Mouse (Mus musculus): ENCODE data around the gene Fam117a.

The Fam117a gene

DNA sequence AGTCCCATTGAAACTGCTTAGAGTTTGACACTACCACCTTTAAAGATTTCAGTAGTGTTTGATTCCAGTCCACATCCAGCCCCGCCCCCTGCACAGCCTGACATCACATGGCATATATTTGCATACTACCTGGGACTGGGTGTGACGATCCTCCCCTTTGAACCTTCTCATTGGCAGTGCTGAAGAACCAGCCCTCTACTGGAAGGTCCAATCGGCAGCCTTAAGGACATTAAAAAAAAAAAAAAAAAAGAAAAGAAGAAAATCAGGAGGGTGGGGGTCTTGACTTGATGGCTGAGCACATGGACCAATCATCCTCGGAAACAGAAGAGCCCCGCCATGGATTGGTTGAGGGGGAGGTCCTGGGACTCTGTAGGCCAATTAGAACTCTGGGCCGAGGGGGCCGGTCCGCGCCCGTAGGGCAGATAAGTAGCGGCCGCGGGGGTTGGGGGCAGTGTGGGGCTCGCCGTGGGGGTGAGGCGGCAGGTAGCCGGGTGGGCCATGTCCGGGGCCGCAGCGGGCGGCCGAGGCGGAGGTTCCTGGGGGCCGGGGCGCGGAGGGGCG lies at the start of gene Fam117a:
Gene Fam117a (plus strand): TSS at position 451 of the 561 bp plus-strand sequence.
- peak; percentile 32 for DNase-seq

DNA sequence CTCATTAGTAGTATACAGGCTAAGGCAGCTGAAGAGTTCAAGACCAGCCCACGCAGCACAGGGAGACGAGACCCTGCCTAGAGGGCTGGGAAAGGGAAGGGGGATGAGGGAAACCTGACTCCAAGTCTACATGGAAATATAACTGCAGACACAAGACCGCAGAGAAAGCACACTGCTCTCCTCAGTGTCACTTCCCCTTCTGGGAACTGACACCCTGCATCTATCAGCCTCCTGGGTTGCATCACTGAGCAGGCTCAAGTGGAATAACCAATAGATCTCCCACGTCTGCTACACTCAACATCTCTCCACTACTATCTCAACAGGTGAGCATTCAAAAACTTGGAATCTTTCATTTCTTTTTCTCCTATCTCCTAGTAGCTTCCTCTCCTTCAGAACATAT lies 44.8 kb upstream of the Fam117a start:
- DNase-seq, result no peak

GRCm38 (mm10) chr11:95293017-95293624 lies 43.7 kb upstream of the Fam117a start:
- DNase-seq, result no peak

DNA sequence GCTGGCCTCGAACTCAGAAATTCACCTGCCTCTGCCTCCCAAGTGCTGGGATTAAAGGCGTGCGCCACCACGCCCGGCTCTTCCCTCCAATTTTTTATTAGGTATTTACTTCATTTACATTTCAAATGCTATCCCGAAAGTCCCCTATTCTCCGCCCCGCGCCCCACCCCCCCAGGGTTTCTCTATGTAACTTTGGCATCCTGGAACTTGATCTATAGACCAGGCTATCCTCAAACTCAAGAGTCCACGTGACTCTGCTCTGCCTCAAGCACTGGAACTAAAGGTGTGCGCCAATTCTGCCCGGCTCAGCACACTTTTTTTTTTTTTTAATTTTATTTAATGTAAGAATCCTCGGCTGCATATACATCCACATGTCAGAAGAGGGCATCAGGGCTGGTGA lies 41.1 kb upstream of the Fam117a start:
- DNase-seq, result no peak

DNA sequence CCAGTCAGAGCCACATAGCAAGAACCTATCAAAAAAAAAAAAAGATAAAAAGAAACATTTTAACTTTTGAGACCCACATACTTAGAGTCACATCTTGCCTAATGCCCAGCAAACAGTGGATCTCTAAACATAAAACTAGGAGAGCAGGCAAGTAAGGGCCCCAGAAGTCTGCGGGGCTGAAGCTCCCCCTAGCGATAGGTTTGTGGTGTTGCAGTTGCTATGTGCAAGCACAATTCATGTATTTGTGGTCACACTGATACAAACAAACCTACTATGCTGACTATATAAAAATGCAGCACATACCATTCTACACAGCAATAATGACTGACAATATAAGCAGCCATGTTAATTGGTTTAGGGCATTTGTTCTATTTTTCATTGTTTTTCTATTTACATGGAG lies 38.7 kb upstream of the Fam117a start:
- no peak for DNase-seq

DNA sequence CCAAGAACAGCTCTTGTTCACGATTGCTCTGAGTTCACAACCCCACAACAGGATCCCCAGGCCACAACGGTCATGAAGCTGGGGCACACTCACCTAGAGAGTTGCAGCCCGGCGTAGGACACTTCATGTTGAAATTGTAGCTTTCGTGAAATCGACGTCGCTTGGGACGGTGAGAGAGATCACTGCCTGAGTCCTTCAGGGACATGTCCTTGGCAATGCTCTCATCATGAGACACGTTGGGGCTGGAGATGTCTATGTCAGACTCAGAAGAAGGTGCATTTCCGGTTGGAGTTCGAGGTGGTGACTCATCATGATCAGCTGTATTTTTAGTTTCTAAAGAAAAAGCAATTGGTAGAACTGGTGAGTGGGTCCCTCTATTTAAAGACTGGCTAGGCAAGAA lies 36.9 kb upstream of the Fam117a start:
- no peak for DNase-seq

DNA sequence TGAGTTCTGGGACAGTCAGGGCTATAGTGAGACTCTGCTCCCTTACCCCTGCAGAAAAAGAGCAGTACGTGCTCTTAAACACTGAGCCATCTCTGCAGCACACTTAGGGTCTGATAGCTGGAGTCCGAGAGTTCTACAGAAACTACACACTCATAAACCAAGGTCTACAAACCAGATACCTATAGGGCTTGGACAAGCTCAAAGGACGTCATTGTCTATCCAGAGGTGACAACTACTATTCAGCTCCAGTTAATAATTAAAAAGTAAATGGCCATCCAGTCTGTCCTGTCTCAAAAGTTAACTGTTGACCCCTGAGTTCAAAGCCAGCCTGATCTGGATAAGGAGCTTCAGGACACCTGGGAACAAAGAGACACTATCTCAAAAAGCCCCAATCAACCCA lies 35.0 kb upstream of the Fam117a start:
- DNase-seq, result no peak

DNA sequence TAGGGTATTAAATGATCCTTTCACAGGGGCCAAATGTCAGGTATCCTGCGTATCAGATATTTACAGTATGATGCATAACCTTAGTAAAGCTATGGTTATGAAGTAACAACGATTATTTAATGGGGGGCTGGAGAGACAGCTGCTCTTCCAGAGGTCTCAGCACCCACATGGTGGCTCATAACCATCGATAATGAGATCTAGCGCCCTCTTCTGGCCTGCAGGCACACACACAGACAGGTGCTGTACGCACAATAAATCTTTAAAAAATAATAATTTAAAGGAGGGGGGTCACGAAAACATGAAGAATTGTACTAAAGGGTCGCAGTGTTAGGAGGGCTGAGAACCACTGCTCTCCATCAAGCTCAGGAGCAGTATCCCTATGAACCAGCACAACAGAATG lies 31.2 kb upstream of the Fam117a start:
- no peak for DNase-seq

- peak; percentile 25 for DNase-seq
These were observed 29.3 kb upstream of the Fam117a start for GRCm38 (mm10) chr11:95307526-95307925.

GRCm38 (mm10) chr11:95309510-95310006 lies 27.3 kb upstream of the Fam117a start:
- DNase-seq, result peak; percentile 98

- DNase-seq, result peak; percentile 99
These were observed 26.7 kb upstream of the Fam117a start, which contains the start of gene Kat7 for GRCm38 (mm10) chr11:95310007-95310647. Kat7 (minus strand) TSS chr11:95310246.

- DNase-seq, result peak; percentile 42
These were observed 26.0 kb upstream of the Fam117a start for GRCm38 (mm10) chr11:95310648-95311424.

- DNase-seq, result no peak
These were observed 25.4 kb upstream of the Fam117a start for GRCm38 (mm10) chr11:95311425-95311807.

DNA sequence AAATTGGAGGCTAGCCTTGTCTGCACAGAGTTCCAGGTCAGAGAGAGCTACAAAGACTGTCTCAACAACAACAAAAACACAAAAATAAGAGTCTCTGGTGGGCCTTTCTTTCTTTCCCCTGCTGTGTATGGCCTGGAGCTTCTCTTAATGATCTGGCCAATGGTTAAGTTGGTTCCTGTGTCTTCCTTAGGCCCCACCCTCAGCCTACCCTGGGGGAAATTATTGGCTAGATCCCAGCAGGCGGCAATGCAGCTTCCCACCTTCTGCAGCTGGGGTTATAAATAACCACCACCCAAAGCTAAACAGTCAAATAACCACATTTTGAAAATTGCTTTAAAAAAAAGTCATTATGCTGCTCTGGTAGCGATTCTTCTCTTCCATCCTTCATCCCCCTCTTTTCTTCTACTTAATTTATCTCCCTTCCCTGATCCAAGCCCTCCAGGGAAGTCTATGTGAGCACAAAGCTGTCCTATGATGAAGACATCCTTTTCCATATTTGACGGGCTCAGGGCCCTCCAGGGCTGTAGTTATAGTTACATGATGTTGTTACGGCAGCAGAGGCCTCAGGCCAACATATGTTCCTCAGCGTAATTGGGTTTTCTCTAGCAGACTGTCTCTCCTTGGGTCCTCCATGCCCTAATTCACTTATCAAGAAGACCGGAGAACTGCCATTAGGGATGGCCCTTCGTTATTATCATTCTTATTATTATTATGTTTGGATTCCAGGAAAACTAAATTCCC lies 21.4 kb upstream of the Fam117a start:
- no peak for DNase-seq

DNA sequence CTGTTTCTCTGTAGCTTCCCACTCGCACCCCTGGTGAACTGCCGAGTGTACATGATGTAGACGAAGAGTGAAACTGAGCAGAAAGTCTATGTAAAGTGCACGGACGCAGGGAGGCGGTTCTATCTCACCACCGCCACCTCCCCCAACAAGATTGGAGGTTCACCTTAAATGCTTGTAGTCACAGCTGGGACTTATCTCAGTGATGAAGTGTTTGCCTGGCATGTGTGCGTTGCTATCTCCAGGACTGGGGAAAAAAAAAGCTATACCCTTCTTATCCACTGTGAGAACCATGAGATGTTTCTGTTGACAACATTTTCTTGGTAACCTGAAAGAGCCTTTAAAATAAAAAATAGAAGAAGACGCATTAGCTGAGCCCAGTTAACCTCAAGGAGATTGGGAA lies 18.7 kb upstream of the Fam117a start:
- DNase-seq, result no peak

- no peak for DNase-seq
These were observed 17.3 kb upstream of the Fam117a start for GRCm38 (mm10) chr11:95319506-95319905.

DNA sequence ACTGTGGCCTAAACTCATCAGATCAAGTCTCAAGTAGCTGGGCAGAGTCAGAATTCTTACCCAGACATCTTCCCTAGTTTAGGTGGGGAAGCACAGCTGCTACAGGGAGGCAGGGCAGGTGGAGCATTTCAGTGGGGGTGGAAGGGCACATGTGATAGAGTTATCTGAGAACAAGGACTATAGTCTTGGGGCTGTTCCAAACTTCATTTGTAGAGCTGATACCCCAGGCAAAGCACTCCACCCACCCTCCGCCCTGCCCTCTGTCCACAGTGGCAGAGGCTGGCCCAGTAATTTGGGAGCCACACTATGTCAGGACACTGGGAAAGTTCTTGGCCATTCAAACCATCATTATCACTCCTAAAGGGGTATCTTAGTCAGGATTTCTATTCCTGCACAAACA lies 16.8 kb upstream of the Fam117a start:
- no peak for DNase-seq

GRCm38 (mm10) chr11:95324181-95324580 lies 12.6 kb upstream of the Fam117a start:
- DNase-seq, result no peak

GRCm38 (mm10) chr11:95325832-95326231 lies 11.0 kb upstream of the Fam117a start:
- no peak for DNase-seq

DNA sequence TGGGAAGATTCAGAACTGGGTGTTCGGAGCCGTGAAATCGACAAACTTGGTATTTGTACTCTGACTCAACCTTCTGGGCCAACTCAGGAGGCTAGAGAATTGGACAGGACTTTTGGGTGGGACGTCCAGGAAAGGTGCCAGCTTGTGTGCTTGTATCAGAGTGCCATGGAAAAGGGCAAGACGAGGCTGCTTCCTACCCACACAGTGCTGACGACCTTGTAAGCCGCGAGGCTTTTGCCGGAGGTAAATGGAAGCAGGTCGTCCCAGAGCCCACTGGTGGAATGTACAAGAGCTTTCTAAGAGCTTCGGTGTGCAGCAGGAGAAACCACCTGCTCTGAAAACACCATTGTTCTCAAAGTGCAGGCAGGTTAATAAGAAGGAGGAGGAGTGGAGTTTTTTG lies 10.6 kb upstream of the Fam117a start:
- no peak for DNase-seq

- DNase-seq, result no peak
These were observed 8.2 kb upstream of the Fam117a start for GRCm38 (mm10) chr11:95328629-95329028.

DNA sequence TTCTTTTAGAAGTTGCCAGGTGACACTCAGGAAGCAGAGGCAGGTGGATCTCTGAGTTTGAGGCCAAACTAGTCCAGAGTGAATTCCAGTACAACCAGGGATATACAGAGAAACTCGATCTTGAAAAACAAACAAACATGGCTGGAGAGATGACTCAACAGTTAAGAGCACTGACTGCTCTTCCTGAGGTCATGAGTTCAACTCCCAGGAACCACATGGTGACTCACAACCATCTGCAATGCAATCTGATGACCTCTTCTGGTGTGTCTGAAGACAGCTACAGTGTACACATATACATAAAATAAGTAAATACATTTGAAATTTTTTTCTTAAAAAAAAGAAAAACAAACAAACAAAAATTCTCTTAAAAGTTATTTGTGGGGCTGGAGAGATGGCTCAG lies 6.2 kb upstream of the Fam117a start:
- no peak for DNase-seq

GRCm38 (mm10) chr11:95333209-95333608 lies 3.6 kb upstream of the Fam117a start:
- no peak for DNase-seq
